Mouse (Mus musculus) liver, postnatal 0 days (tissue): ENCODE results near the gene Drg2.

ENCODE experiments used
- CTCF ChIP-seq: sonication (generic); IDR thresholded peaks from 2 replicates; pipeline ENCODE4 v1.5.1; 2016; ENCODE audit warnings: antibody characterized with exemption, low read depth
- EP300 ChIP-seq: IDR thresholded peaks from 2 replicates; pipeline ENCODE4 v1.6.1; 2016; ENCODE audit warnings: antibody characterized with exemption, low read depth, mild to moderate bottlenecking

DNA sequence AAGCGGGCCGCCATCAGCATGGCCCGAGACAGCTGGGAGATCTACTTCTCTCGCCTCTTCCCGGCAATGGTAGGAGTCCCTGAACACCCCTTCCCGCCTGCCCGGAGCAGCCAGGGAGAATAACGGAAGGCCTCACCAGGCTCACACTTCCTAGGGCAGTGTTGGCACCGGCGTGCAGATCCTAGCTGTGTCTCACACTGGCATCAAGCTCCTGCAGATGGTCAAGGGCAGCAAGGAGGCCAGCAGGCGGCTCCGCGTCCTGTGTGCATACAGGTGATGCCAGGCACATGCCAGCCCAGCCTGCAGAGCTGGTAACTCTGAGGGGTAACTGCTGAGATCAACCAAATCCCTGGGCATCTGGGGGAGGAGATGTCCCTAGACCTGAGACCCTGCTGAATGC is 52.9 kb downstream of the Drg2 start:
- TF ChIP-seq CTCF (no peak), EP300 (no peak)
